Mouse (Mus musculus): ENCODE measurements around the gene Adgrb3. TPM values are rescaled to one million over a fixed set of nuclear protein-coding genes. Genes with fewer than 3 reads are reported as not detected.
"Not testable (repeated sequence)": the region's sequence is repeated elsewhere in the genome, so short reads cannot be mapped to it uniquely, and the experiment has no call there.

Adgrb3 gene
- total RNA-seq, 2 experiments from 2014 or later, result 132 to 135 TPM

GRCm38 (mm10) chr1:25526976-25527375 lies 302.5 kb downstream of the Adgrb3 start:
- no peak for DNase-seq (ENCODE audit: low spot score in 2 of 2)

- DNase-seq (ENCODE audit: low spot score in 2 of 2), result peak in 1 of 2 experiments; percentile 24
These were observed 319.0 kb downstream of the Adgrb3 start for GRCm38 (mm10) chr1:25510321-25511055.

- peak; percentile 36 to 63 for DNase-seq (ENCODE audit: low spot score in 2 of 2)
These were observed 325.2 kb downstream of the Adgrb3 start for GRCm38 (mm10) chr1:25504313-25504712.

DNA sequence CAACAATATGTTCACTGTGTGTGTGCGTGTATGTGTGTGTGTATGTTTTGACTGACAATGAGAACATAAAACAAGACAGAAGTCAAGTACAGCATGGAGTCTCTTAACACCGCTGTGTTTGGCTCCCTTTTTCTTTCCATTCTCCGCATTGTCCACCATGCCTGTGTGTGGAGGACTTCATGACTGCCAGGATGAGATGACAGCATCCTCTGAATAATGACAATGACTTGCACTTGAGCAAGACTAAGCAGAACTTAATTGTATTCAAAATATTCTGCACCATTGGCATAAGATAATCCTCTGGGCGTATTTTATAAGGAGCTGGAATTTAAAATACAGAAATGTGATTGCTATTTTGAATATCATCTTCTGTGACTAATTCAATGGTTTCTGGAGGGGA lies 326.0 kb downstream of the Adgrb3 start:
- DNase-seq (ENCODE audit: low spot score in 2 of 2), result no peak

GRCm38 (mm10) chr1:25495202-25495914 lies 334.1 kb downstream of the Adgrb3 start:
- DNase-seq (ENCODE audit: low spot score in 2 of 2), result no peak

- no peak for DNase-seq (ENCODE audit: low spot score in 2 of 2)
These were observed 338.0 kb downstream of the Adgrb3 start for GRCm38 (mm10) chr1:25491503-25491902.

DNA sequence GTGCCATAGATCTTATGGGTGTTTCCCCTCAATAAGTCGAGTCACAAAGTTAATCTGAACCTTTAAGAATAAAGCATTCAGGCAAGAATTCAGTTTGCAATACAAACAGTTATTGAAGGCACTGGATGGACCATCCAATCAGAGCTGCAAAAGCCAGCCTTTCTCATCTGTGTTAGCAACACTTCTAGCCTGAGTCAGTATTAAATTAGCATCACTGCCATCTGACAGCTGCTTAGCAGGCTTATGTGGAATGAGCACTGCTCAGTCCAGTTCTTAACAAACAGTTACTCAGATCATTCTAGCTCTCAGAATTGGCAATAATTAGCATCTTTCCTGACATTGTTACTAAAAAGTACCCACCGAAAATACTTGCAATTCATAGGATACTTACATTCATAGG lies 339.3 kb downstream of the Adgrb3 start:
- no peak for DNase-seq (ENCODE audit: low spot score in 2 of 2)

DNA sequence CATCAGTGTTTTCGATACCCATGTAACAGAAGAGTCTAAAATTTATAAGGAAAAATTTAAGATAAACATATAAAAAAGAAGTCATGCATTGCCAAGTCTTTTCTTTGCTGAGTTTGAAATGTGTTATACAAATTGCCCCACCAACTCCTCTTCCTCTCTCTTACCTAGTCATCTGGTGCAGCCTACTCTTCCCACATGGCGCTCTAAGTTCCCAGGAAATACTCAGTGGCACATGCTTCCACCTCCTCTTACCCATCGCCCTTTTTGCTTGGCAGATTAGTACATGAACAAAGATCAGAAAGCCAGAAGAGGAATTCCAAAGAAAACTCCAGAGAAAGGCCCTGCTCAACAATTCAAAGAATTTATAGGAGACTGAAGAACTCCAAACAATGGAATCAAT lies 353.8 kb downstream of the Adgrb3 start:
- no peak for DNase-seq (ENCODE audit: low spot score in 2 of 2)

- peak; percentile 24 to 35 for DNase-seq (ENCODE audit: low spot score in 2 of 2)
These were observed 355.0 kb downstream of the Adgrb3 start for GRCm38 (mm10) chr1:25474469-25474868.

GRCm38 (mm10) chr1:25471612-25472011 lies 357.9 kb downstream of the Adgrb3 start:
- not testable (repeated sequence) for DNase-seq (ENCODE audit: low spot score in 2 of 2)

GRCm38 (mm10) chr1:25462612-25463011 lies 366.9 kb downstream of the Adgrb3 start:
- DNase-seq (ENCODE audit: low spot score in 2 of 2), result no peak

- no peak for DNase-seq (ENCODE audit: low spot score in 2 of 2)
These were observed 394.0 kb downstream of the Adgrb3 start for GRCm38 (mm10) chr1:25435506-25435905.

- DNase-seq (ENCODE audit: low spot score in 2 of 2), result peak in 1 of 2 experiments; percentile 19
These were observed 399.2 kb downstream of the Adgrb3 start for GRCm38 (mm10) chr1:25430219-25430862.

DNA sequence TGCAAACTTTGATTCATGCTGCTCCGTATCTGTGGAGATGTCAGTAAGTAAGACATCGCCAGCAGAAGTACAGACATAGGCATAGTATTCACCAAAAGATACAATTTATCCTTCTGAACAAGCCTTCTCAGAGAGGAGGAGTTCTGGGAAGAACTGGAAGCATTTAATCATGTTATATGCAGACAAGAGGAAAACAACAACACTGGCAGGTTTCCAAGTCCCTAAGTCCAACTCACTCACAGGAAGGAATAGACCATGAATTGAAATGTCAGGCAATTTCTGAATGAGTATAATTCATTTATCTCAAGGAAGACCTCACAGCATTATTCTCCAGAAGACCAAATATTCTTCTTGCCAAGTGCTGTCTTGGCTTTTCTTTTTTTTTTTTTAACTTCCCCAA lies 408.8 kb downstream of the Adgrb3 start:
- no peak for DNase-seq (ENCODE audit: low spot score in 2 of 2)

GRCm38 (mm10) chr1:25419378-25419777 lies 410.1 kb downstream of the Adgrb3 start:
- no peak for DNase-seq (ENCODE audit: low spot score in 2 of 2)

DNA sequence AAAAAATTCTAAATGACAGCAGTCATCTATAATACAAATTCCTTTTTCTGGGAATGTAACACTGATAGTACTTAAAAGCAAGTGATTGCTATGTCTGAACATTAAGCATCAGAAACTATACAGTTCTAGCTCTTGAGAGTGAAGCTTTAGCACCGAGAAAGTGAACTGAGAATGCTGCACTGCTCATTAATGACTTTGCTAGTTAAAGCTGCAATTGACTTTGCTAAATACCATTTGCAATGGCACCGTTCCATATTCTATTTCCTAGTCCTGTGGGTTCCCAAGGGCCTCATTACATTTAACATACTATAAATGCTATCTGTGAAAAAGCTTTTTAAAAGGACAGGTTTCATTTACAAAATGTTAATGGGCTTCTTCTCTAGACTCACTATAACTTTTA lies 414.4 kb downstream of the Adgrb3 start:
- no peak for DNase-seq (ENCODE audit: low spot score in 2 of 2)

GRCm38 (mm10) chr1:25364186-25364585 lies 465.3 kb downstream of the Adgrb3 start:
- no peak for DNase-seq (ENCODE audit: low spot score in 2 of 2)

DNA sequence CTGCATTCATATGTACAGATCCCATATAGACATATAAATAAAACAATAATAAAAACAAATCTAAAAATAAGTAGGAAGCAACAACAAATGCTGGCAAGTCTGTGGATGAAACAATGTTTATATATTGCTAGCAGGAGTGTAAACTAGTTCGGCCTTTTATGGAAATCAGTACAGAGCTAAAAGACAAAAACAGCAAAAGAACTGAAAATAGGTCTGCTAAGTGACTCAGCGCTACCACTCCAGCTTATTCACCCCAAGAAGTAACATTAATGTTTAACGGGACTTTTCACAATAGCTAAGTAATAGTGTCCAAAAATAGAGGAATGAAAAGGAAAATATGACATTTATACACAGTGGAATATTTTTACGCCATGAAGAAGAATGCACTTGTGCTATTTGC lies 471.0 kb downstream of the Adgrb3 start:
- no peak for DNase-seq (ENCODE audit: low spot score in 2 of 2)

GRCm38 (mm10) chr1:25355486-25355885 lies 474.0 kb downstream of the Adgrb3 start:
- no peak for DNase-seq (ENCODE audit: low spot score in 2 of 2)

DNA sequence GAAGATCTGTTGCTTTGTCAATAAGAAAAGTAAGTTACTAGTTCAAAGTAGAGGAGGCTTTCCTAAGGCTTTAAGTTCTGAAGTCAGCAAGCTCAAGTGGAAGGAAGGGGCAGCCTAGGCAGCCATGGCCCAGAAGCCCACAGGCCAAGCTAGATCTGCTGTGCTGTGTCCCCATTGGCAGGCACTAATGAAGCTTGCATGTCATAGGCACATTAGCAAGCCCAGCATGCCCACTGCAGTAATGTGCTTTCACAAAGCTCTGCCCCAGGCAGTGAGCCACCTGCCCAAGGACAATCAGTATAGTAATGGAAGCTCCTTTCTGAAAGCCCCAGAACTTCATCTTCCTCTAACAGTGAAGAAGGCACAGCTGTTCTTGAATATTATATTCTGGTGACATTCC lies 484.6 kb downstream of the Adgrb3 start:
- no peak for DNase-seq (ENCODE audit: low spot score in 2 of 2)

- DNase-seq (ENCODE audit: low spot score in 2 of 2), result no peak
These were observed 504.1 kb downstream of the Adgrb3 start for GRCm38 (mm10) chr1:25325406-25325805.

DNA sequence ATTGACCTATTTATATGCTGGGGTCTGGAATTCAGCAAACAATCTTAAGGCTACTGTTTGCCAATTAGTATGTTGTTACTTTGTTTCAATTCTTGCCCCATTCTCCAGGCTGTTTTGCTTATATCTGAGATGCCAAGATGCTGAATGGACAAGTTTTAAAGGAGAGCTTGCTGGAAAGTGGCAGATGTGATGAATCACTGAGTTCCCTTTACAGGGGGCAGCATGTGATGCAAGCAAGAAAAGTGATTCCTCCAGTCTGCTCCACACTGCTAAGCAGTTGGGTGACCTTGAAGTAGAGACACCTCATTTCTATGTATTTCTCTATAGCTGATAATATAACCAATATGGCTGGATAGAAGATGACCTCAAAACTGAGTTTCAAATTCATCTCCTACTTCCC lies 512.4 kb downstream of the Adgrb3 start:
- DNase-seq (ENCODE audit: low spot score in 2 of 2), result no peak

Measured in layer of hippocampus, postnatal 10 days (tissue).